Mouse (Mus musculus): ENCODE measurements at regions not wholly inside any gene's neighbourhood (a gene's known extent, or its start where the extent isn't known, plus 50 kb on each side); places are given as distances from the start of the nearest gene placed in this dataset.

- no peak for TF ChIP-seq CTCF (IDR thresholded peaks at IDR 0.05; ENCODE audit: low read depth)
- no peak for TF ChIP-seq EP300 (optimal IDR thresholded peaks at IDR 0.05)
Measured at GRCm38 (mm10) chr12:9180677-9181076, 150.9 kb downstream of the Ttc32 start.
